Mouse (Mus musculus): ENCODE data around the gene Pik3ca.

- TF ChIP-seq CTCF (conservative IDR thresholded peaks at IDR 0.05; ENCODE audit: low read length) (no peak), POU5F1 (IDR thresholded peaks at IDR 0.05; ENCODE audit: borderline replicate concordance, low read length) (no peak)
Measured at GRCm38 (mm10) chr3:32512686-32513284, 115.3 kb downstream of the Pik3ca start.
